Mouse (Mus musculus): ENCODE data around the gene Crabp2. TPM values are rescaled to one million over a fixed set of nuclear protein-coding genes. Genes with fewer than 3 reads are reported as not detected.

Gene Crabp2
- total and polyA plus RNA-seq, 3 experiments, result 0.23 to 1.2 TPM; not detected in 1

- TF ChIP-seq UBTF (IDR thresholded peaks at IDR 0.05; ENCODE audit: borderline replicate concordance, insufficient read depth, low read depth, low read length) (0 out of 2 replicates have a peak, but pooled peaks have one; percentile 44), ZC3H11A (IDR thresholded peaks at IDR 0.05; ENCODE audit: low read depth, low read length) (peak; percentile 39; the same call in 1 of the 2 replicates), ELF1 (IDR thresholded peaks at IDR 0.05; ENCODE audit: low read depth, low read length) (peak; percentile 88), RAD21 (IDR thresholded peaks at IDR 0.05; ENCODE audit: low read depth, low read length) (peak; percentile 28), HCFC1 (IDR thresholded peaks at IDR 0.05; ENCODE audit: low read depth, low read length) (peak; percentile 95), SIN3A (IDR thresholded peaks at IDR 0.05; ENCODE audit: low read length) (peak; percentile 87), KAT2A (conservative IDR thresholded peaks at IDR 0.05; ENCODE audit: low read depth, low read length) (peak; percentile 80), SMC3 (IDR thresholded peaks at IDR 0.05; ENCODE audit: low read depth, low read length) (peak; percentile 35), POLR2AphosphoS2 (IDR thresholded peaks at IDR 0.05; ENCODE audit: low read length) (peak; percentile 82), JUND (IDR thresholded peaks at IDR 0.05; ENCODE audit: low read depth, low read length) (no peak), TBP (IDR thresholded peaks at IDR 0.05; ENCODE audit: low read depth, low read length) (peak; percentile 36; the same call in 1 of the 2 replicates), USF1 (IDR thresholded peaks at IDR 0.05; ENCODE audit: low read depth, low read length) (no peak), ZMIZ1 (IDR thresholded peaks at IDR 0.05; ENCODE audit: low read depth, low read length) (peak; percentile 67), NELFE (IDR thresholded peaks at IDR 0.05; ENCODE audit: low read depth, low read length) (peak; percentile 66), CHD2 (IDR thresholded peaks at IDR 0.05; ENCODE audit: low read length) (no peak), NRF1 (IDR thresholded peaks at IDR 0.05; ENCODE audit: insufficient read depth, low read depth, low read length, poor library complexity, severe bottlenecking) (peak; percentile 80), MYC (IDR thresholded peaks at IDR 0.05; ENCODE audit: low read depth, low read length) (peak; percentile 79), RCOR1 (IDR thresholded peaks at IDR 0.05; ENCODE audit: low read depth, low read length) (no peak), POLR2A (IDR thresholded peaks at IDR 0.05; ENCODE audit: control insufficient read depth in 1 of 2, insufficient read depth in 1 of 2, low read depth in 1 of 2, low read length in 2 of 2, poor library complexity in 1 of 2) (peak; percentile 46 to 73; a peak in 3 of 4 replicates), CTCF (IDR thresholded peaks at IDR 0.05 in 2 of 3, conservative IDR thresholded peaks at IDR 0.05 in 1 of 3; ENCODE audit: control insufficient read depth in 1 of 3, insufficient read depth in 1 of 3, low read depth in 2 of 3, low read length in 3 of 3, poor library complexity in 1 of 3, severe bottlenecking in 1 of 3) (peak; percentile 58 to 69 (median 68)), MEF2A (IDR thresholded peaks at IDR 0.05; ENCODE audit: extremely low read depth, insufficient replicate concordance, low read depth, low read length, poor library complexity, severe bottlenecking) (no peak), MXI1 (IDR thresholded peaks at IDR 0.05; ENCODE audit: low read depth, low read length) (peak; percentile 80), USF2 (IDR thresholded peaks at IDR 0.05; ENCODE audit: borderline replicate concordance in 1 of 2, insufficient read depth in 1 of 2, low read depth in 1 of 2, low read length in 2 of 2) (no peak), MAZ (IDR thresholded peaks at IDR 0.05; ENCODE audit: low read depth, low read length) (peak; percentile 90), TAL1 (IDR thresholded peaks at IDR 0.05; ENCODE audit: low read length) (no peak), MAX (IDR thresholded peaks at IDR 0.05; ENCODE audit: low read length) (peak; percentile 72)
- peak within 1 kb of the TSS; percentile 83 to 97 for H3K4me3 ChIP-seq (ENCODE audit: control insufficient read depth in 1 of 2, insufficient read depth in 1 of 2, low read depth in 2 of 2, low read length in 2 of 2)
- H3K9me3 ChIP-seq (replicated peaks; ENCODE audit: insufficient read depth, low read length), result no peaks in the 10 kb centered on the region
- H3K27ac ChIP-seq (ENCODE audit: control insufficient read depth, low read depth, low read length), result peak within 1 kb of the TSS; percentile 87
- peak; percentile 99 for DNase-seq (ENCODE audit: low read depth, low spot score)
- peaks cover 9 to 31% of the 10 kb centered on the region in 2 experiments for H3K36me3 ChIP-seq (ENCODE audit: control insufficient read depth in 1 of 2, insufficient read depth in 2 of 2, low read length in 2 of 2)
- no peaks in the 10 kb centered on the region for H3K27me3 ChIP-seq (ENCODE audit: control insufficient read depth in 1 of 2, insufficient read depth in 2 of 2, low read length in 2 of 2)
- H3K4me1 ChIP-seq (ENCODE audit: control insufficient read depth in 1 of 2, insufficient read depth in 2 of 2, low read length in 2 of 2), result peaks cover 0 to 18% of the 10 kb centered on the region in 2 experiments; a peak in 2 of 4 replicates
- peaks cover 55% of the 10 kb centered on the region for H3K79me2 ChIP-seq (ENCODE audit: control insufficient read depth, insufficient read depth, low read length, poor library complexity)
- H3K9ac ChIP-seq (ENCODE audit: control insufficient read depth, low read depth, low read length, poor library complexity, severe bottlenecking), result peak within 1 kb of the TSS; percentile 98
These were observed 18.2 kb upstream of the Crabp2 start, which contains the start of the genes Isg20l2 and Rrnad1 for GRCm38 (mm10) chr3:87930078-87930795. Gene Isg20l2 (plus strand): TSS chr3:87930314. Gene Rrnad1 (minus strand): TSS chr3:87930717.
